Mouse (Mus musculus) midbrain, postnatal 0 days (tissue): ENCODE measurements at regions not wholly inside any gene's neighbourhood (a gene's known extent, or its start where the extent isn't known, plus 50 kb on each side); places are given as distances from the start of the nearest gene placed in this dataset.

Experiments
- ATAC-seq: fragments of 200-750 bp; cut with Nextera tagmentation; 2 replicates; pipeline ENCODE4 v1.8.0; 2017; ENCODE audit warnings: moderate number of reproducible peaks, mild to moderate bottlenecking, moderate TSS enrichment, moderate library complexity; ENCODE audit not compliant: low FRiP score
- DNase-seq: peaks from one replicate; pipeline ENCODE4 v3.0.0-alpha.2; 2015; ENCODE audit warnings: low spot score
- H3K27ac ChIP-seq: fragments of 300-500 bp; sonication (generic); 2 replicates; pipeline ENCODE4 v1.5.1; 2014; ENCODE audit warnings: low read depth, mild to moderate bottlenecking, low read length, mixed read lengths
- H3K27me3 ChIP-seq: fragments of 300-500 bp; sonication (generic); 2 replicates; pipeline ENCODE4 v1.6.1; 2014; ENCODE audit warnings: low read length, control low read depth, mixed read lengths; ENCODE audit not compliant: insufficient read depth
- H3K36me3 ChIP-seq: fragments of 300-500 bp; sonication (generic); 2 replicates; pipeline ENCODE4 v1.6.1; 2014; ENCODE audit warnings: low read length, control low read depth, mixed read lengths; ENCODE audit not compliant: insufficient read depth
- H3K4me1 ChIP-seq: fragments of 300-500 bp; sonication (generic); 2 replicates; pipeline ENCODE4 v1.6.1; 2014; ENCODE audit warnings: mild to moderate bottlenecking, control low read depth, antibody characterized with exemption, low read length, mixed read lengths; ENCODE audit not compliant: insufficient read depth
- H3K4me2 ChIP-seq: fragments of 300-500 bp; sonication (generic); 2 replicates; pipeline ENCODE4 v1.6.1; 2014; ENCODE audit warnings: low read depth, mild to moderate bottlenecking, low read length, mixed read lengths; ENCODE audit not compliant: poor library complexity, severe bottlenecking
- H3K4me3 ChIP-seq: fragments of 300-500 bp; sonication (generic); 2 replicates; pipeline ENCODE4 v1.5.1; 2014; ENCODE audit warnings: low read depth, mild to moderate bottlenecking, low read length, moderate library complexity
- H3K9ac ChIP-seq: fragments of 300-500 bp; sonication (generic); replicated peaks from 2 replicates; pipeline ENCODE4 v1.6.1; 2014; ENCODE audit warnings: mild to moderate bottlenecking, low read length, moderate library complexity, mixed read lengths; ENCODE audit not compliant: poor library complexity, severe bottlenecking
- H3K9me3 ChIP-seq: fragments of 300-500 bp; sonication (generic); 2 replicates; pipeline ENCODE4 v1.6.1; 2016; ENCODE audit warnings: low read length, control low read depth
- CTCF ChIP-seq: IDR thresholded peaks from 2 replicates; pipeline ENCODE4 v1.5.1; 2016; ENCODE audit warnings: antibody characterized with exemption, mild to moderate bottlenecking
- WGBS: fragments of 180-500 bp; shearing (Covaris S2); extraction: QIAGEN DNeasy Blood & Tissue Kit; methylation state at CpG from one replicate; pipeline ENCODE4 v1.1.7; 2014; 5-methylcytosine and 5-hydroxymethylcytosine counted together

DNA sequence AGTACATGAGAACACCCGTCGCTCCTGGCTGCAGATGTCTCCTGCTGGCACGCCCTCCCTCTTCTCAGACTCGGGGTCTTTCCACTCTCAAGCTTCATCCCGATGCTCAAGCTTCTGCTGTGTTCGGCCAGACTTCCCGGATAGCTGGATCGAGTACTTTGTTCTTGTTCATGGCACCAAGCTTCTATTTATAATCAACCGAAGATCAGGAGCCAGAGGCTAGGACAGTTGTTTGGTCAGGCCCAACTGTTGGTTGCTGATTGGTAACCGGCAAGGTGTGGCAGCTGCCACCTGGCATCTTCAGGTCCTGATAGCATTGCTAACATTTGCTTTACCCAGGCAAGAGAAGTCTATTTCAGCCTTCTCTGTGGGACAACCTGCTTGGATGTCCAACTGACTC lies 53.5 kb upstream of the Plcl2 start:
- Histone ChIP-seq H3K9ac (no peak overlapping the region), H3K27ac (no peak overlapping the region), H3K4me3 (no peak overlapping the region), H3K9me3 (no peaks in the 10 kb centered on the region), H3K36me3 (no peaks in the 10 kb centered on the region), H3K27me3 (no peaks in the 10 kb centered on the region), H3K4me2 (no peak overlapping the region), H3K4me1 (no peaks in the 10 kb centered on the region)
- DNase-seq (no peak), ATAC-seq (no peak)
- 94% methylated on average over 10 of the region's 10 CpGs for WGBS
- no peak for TF ChIP-seq CTCF

DNA sequence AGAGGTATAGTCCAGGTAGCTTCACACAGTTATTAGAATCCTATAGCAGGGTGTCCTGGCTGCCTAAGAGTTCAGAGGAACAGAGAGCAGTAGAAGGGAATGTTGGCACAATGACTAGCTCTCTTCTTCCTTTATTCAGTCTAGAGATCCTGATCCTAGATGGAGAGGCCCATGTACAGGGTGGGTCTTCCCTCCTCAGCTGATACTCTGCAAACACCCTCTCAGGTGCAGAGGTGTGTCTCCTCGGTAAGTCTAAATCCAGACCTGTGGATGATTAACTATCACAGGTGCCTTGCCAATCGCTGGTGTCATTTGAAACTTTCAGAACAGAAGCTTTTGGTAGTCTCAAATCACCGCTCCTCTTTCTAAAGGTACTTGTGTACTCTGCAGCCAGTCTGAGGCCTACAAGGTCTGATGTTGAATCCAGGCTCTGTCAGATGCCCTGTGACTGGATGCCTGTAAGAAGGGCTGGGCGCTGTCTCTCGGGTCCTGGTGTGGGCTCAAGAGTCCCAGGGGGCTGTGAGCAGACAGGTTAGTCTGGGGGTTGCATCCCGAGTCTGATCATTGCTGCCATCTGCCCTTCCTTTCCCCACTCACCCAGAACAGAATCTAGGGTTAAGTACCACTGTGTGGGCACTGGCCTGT lies 52.0 kb upstream of the Plcl2 start:
- Histone ChIP-seq H3K27ac (no peak overlapping the region), H3K36me3 (no peaks in the 10 kb centered on the region), H3K4me2 (no peak overlapping the region), H3K4me1 (no peaks in the 10 kb centered on the region), H3K9ac (no peak overlapping the region), H3K9me3 (no peaks in the 10 kb centered on the region), H3K4me3 (no peak overlapping the region), H3K27me3 (no peaks in the 10 kb centered on the region; the same call in 1 of the 2 replicates)
- 90% methylated on average over 6 of the region's 6 CpGs for WGBS
- DNase-seq, result no peak
- no peak for TF ChIP-seq CTCF
- no peak for ATAC-seq

DNA sequence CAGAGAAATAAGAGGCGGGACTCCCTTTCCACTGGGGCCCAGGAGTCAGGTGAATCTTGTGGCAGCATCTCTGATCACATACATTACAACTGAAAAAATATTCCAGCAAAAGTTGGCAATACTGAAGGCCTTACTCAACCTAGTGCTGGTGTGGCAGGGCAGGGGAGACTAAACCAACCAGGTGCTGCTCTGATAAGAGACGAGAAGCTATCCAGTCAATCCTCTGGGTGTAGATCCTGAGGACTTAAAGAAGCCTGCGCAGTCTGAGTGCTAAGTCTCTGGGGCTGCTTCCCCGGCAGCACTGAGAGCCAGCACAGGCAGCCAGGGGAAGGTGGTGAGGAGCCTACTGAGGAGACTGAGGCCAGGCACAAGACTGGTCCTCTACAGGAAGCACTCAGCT lies 51.0 kb upstream of the Plcl2 start:
- no peak overlapping the region for H3K9ac ChIP-seq
- no peak overlapping the region for H3K27ac ChIP-seq
- WGBS, result 84% methylated on average over 4 of the region's 4 CpGs
- ATAC-seq (no peak), DNase-seq (no peak)
- no peaks in the 10 kb centered on the region; the same call in 1 of the 2 replicates for H3K27me3 ChIP-seq
- no peak overlapping the region for H3K4me2 ChIP-seq
- no peaks in the 10 kb centered on the region for H3K36me3 ChIP-seq
- H3K4me1 ChIP-seq, result no peaks in the 10 kb centered on the region
- H3K9me3 ChIP-seq, result no peaks in the 10 kb centered on the region
- no peak overlapping the region for H3K4me3 ChIP-seq
- no peak for TF ChIP-seq CTCF
